Mouse (Mus musculus) frontal cortex, adult 2 months (tissue): ENCODE measurements around the gene Gm28729. TPM values are rescaled to one million over a fixed set of nuclear protein-coding genes. Genes with fewer than 3 reads are reported as not detected.
"Not testable (repeated sequence)": the region's sequence is repeated elsewhere in the genome, so short reads cannot be mapped to it uniquely, and the experiment has no call there.

Source experiments
- DNase-seq, 2 experiments: peaks; one replicate each; pipeline ENCODE4 v3.0.0; 2022; ENCODE audit warnings: low spot score in 1 of 2; ENCODE audit errors: extremely low spot score in 1 of 2
- polyA plus RNA-seq: library from polyadenylated mRNA; depleted of rRNA; stranded (reverse); fragments of >200 nt; gene quantifications from 2 replicates; pipeline ENCODE4 v1.2.3, GENCODE M21; 2012; rRNA removed

Gene Gm28729
- polyA plus RNA-seq, result 0.06 and 0.11 TPM in 2 replicates

DNA sequence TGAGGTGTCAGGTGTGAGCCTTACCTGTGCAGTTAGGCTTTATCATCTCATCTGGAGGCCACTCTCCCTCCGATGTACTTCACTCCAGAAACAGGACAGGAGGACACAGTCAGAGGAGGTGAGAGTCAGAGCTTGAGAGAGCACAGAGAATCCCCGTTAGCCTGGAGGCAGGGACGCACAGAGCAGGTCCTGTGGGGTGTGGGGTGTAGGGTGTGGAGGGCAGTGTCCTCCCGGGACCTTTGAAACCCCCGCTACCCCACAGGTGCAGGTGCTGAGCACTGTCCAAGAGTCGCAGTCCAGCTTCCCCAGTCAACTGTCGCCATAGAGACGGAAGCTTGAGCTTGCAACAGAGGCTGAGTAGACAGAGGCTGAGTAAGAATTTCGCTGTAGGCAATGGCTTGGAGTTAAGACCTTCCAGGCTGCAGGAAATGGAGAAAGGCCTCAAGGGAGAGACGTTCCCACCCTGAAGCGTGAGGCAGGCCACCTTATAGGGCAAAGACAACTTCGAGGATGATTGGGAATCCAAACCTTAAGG is at the start of gene Gm28729:
TSS of gene Gm28729 (minus strand) at position 293 of the 535 bp plus-strand sequence.
- DNase-seq, result no peak

DNA sequence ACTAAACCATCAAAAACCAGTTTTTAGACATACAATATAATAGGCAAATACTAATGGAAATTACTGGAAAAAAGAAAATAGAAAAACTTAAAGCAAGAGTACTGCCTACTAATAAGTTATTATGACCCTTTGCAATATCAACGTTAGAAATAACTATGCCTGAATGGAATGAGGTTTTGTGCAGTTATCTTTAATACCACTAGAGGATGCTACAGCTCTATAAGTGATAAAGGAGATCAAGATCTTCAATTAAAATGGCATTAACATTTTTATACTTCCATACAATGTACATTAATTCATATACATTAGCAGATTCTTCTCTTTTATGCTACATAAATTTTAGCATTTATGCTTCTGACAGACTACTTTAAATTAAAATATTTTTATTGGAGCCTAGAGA is 48.2 kb upstream of the Gm28729 start:
- peak in 1 of 2 experiments; percentile 60 for DNase-seq

GRCm38 (mm10) chr9:96572754-96573153 is 47.7 kb upstream of the Gm28729 start:
- no peak for DNase-seq

GRCm38 (mm10) chr9:96566470-96566996 is 41.5 kb upstream of the Gm28729 start:
- no peak for DNase-seq

- DNase-seq, result no peak
These were observed 38.4 kb upstream of the Gm28729 start for GRCm38 (mm10) chr9:96563501-96563900.

DNA sequence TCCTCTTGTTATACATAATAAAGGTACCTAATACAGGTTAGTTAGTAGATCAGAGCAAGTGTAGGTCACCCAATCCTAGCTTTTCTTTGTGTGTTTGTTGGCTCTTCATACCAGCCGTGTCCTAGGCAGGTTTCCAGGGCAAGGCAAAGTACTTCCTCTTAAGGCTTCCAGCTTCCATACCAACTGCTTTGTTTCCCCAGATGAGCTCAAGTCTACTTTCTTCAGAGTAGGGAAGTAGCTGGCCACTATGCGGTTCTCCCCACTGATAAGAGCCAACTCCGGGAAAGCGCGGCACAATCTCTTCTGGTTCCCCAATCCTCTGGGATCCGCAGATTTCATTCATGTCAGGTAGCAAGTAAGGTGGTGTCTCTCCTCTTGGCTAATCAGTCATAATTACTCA is 34.1 kb upstream of the Gm28729 start:
- DNase-seq, result no peak

GRCm38 (mm10) chr9:96558594-96558993 is 33.5 kb upstream of the Gm28729 start:
- DNase-seq, result no peak

DNA sequence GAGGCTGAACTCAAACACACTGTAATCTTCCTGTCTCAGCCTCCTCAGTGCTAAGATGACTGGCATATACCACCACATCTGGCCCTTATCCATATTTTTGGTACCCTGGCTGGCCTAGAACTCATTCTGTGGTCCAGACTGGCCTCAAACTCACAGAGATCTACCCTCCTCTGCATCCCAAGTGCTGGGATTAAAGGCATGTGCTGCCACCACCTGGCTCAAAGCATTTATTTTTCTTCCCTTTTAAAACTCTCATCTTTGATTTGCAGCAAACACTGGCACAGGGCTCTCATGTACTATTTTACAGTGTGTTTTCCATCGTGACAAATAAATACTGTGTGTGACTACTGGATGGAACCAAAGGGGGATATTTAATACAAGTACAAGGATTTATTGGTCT is 29.0 kb upstream of the Gm28729 start:
- no peak for DNase-seq

- DNase-seq, result peak in 1 of 2 experiments; percentile 44
These were observed 20.3 kb upstream of the Gm28729 start for GRCm38 (mm10) chr9:96545410-96545809.

DNA sequence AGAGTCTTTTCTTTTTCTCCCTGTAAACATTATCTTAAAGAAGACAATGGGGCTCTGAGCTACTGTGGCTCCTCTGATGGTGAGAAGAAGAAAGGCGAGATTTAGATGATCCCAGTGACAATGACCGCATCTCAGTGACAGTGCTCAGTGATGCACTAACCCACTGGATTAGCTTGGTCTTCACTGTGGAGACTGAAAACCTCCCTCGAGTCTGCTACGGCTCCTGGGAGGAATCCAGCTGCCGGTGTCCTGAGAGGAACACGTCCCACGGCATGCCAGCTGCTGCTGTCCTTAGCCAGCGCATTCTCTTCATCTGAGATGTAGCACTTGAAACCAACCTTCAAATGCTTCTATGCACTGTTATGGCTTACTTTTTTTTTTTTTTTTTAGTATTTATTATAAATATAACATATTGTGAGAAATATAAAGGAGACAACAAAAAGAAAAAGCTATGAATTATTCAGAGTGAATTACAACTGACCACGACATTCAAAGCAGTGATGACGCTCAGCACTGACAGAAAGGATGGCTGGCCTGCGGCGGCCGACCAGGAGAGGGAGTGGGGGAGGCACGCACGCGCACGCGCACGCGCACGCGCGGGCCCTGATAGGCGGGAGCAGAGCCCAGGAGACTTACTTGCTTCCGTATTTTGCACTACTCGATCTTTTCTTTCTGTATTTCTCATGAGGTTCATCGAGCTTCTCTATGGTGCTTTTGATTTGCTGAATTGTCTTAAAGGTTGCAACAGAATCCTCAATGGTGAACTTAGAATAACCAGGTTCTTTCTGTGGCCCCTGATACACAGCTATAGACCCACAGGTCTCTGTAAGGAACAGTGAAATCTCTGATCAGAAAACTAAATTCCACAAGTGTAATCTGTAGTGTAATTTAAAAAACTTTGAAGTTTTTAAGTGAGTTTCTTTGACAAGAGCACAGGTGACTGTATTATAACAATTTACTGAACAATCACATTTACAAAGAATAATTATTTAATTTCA is 18.9 kb upstream of the Gm28729 start:
- DNase-seq, result peak in 1 of 2 experiments; percentile 57

GRCm38 (mm10) chr9:96538916-96539315 is 13.9 kb upstream of the Gm28729 start:
- no peak for DNase-seq

DNA sequence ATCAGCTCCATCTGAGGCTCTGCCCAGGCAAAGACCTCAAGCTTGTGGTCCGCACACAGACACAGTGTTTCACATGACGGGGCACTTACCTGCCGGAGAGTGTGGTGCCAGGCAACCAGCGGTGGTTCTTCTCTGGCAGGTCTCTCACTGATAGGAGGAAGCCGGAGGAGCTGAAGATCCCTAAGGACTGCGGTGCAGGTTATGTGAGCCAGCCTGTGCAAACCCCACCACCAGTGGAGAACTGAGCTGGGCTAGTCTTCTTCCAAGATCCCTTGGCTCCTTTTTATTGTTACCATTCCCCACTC is 12.5 kb upstream of the Gm28729 start:
- no peak for DNase-seq

- DNase-seq, result no peak
These were observed 12.0 kb upstream of the Gm28729 start for GRCm38 (mm10) chr9:96536895-96537614.

DNA sequence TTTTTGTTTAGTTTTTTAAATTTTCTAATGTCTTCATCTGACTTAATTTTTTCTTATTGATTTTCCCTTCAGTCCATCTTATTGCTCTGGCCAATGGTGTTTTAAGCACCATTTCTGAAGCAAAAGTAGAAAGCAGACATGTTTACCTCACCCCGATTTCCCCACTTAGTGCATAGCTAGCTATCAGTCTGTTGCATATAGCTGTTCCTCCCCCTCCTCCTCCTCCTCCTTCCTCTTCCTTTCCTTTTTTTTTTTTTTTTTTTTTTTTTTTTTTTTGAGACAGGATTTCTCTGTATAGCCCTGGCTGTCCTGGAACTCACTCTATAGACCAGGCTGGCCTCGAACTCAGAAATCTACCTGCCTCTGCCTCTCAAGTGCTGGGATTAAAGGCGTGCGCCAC is 11.0 kb upstream of the Gm28729 start:
- not testable (repeated sequence) for DNase-seq

GRCm38 (mm10) chr9:96535431-96535830 is 10.4 kb upstream of the Gm28729 start:
- DNase-seq, result no peak

GRCm38 (mm10) chr9:96534256-96534655 is 9.2 kb upstream of the Gm28729 start:
- DNase-seq, result no peak

- no peak for DNase-seq
These were observed 8.4 kb upstream of the Gm28729 start for GRCm38 (mm10) chr9:96533476-96533875.

DNA sequence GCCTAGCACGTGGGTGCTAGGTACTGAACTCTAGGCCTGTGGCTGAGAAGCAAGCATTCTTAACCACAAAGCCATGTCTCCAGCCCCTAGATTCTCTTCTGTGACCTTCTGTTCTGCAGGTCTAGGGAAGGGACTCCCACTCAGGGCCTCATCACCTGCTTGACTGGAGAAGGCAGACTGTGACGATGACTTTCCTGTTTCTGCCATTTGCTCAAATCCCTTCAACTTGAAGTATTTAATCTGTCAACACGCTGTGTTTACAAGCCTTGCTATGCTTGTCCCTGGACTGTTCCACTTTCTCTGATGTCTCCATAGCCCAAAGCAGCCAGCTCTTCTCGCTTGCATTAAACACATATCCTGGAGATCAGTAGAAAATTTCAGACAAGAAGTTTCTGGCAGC is 7.5 kb upstream of the Gm28729 start:
- no peak for DNase-seq

DNA sequence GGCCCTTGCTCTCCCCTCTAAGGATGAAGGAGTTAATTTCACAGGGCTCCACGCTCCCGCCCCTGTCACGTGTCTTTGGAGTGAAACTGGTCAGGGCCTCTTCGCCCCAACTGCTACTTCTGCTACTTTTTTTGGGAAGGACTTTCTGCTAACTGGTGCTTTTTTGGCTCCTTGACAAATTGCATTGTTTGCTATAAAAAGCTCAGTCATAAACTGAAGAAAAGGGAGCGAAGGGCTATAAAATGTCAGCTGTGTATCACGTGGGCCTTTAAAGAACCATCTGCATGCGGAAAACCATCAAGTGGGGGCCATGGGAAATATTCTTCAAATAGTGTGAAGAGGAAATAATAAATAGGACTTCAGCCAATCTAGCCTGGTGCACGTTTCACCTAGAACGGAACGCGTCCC is 5.6 kb upstream of the Gm28729 start:
- no peak for DNase-seq

GRCm38 (mm10) chr9:96529961-96530673 is 5.1 kb upstream of the Gm28729 start:
- DNase-seq, result no peak

- DNase-seq, result no peak
These were observed 947 bp upstream of the Gm28729 start for GRCm38 (mm10) chr9:96526011-96526410.
